17 mouse cellular contexts compared by ENCODE assay signal in genomic region chr16:24463842-24464241, GRCm38 (mm10).
"Had no signal": no experiment of that assay in that cellular context is flagged by ENCODE, and none has a peak within 500 bp of the region (broad histone marks: within the 10 kb centered on the region; RNA-seq: fewer than 3 reads in every experiment).

No protein-coding gene starts in this region.

- H3K4me3 ChIP-seq: midbrain, embryonic 10.5 days; midbrain, embryonic 12.5 days; myocyte; neural tube, embryonic 13.5 days; neural tube, embryonic 15.5 days had no signal

- H3K27ac ChIP-seq: midbrain, embryonic 10.5 days; midbrain, embryonic 12.5 days; neural tube, embryonic 13.5 days; neural tube, embryonic 15.5 days had no signal

- DNase-seq: lung, embryonic 14.5 days; lung, postnatal 10 days; lung, postnatal 4 days; midbrain, embryonic 14.5 days; retina, postnatal 1 day; right cerebral cortex, adult 18-20 months; right cerebral cortex, postnatal 25 days; right cerebral cortex, postnatal 4 days; spleen, adult 18-20 months; thymus, adult 18-20 months; thymus, postnatal 14 days; thymus, postnatal 36 days had no signal
